Mouse (Mus musculus) cerebellum, adult 2 months (tissue): Measurements from ENCODE around the gene Unc5c.

Experiments used
- CTCF ChIP-seq: fragments of 200-500 bp; IDR thresholded peaks from 2 replicates; pipeline ENCODE4 v1.5.1; 2011; ENCODE audit warnings: low read depth, mild to moderate bottlenecking, control low read depth, low read length, moderate library complexity, borderline replicate concordance; ENCODE audit not compliant: insufficient read depth
- POLR2A ChIP-seq: fragments of 200-500 bp; IDR thresholded peaks from 2 replicates; pipeline ENCODE4 v1.6.1; 2011; ENCODE audit warnings: low read length, control low read depth, borderline replicate concordance; ENCODE audit not compliant: insufficient read depth

- 0 out of 2 replicates have a peak, but pooled peaks have one; percentile 3 for TF ChIP-seq CTCF
- peak; percentile 42; the same call in 1 of the 2 replicates for TF ChIP-seq POLR2A
Observed at GRCm38 (mm10) chr3:141464691-141465103, 319 bp upstream of the Unc5c start.
